Mouse (Mus musculus): ENCODE measurements around the gene Kdm5a. TPM values are rescaled to one million over a fixed set of nuclear protein-coding genes. Genes with fewer than 3 reads are reported as not detected.
A peak's percentile ranks its signal among the peaks of the same experiment; 100 is the strongest.

Kdm5a gene
- polyA plus RNA-seq, 1 experiment, result 69.1 TPM

DNA sequence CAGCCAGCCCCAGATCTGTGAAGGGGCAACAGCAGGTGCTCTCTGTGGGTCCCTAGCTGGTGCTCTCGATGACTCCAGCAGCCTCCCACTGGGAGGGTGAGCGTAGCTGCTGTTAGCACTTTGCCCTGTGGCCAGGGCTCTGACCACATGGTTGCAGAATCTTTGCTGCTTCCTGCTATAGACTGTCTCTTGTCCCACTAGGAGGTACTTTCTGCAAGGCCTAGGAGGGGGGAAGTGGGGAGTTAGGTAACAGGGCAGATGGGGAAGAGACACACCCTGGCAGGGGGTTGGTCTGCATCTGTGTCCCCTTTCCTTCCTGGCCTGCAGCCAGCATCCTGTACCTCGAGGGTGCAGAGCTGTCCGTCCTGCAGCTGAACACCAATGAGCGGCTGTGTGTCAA lies 109.5 kb downstream of the Kdm5a start:
- H3K4me3 ChIP-seq (ENCODE audit: insufficient read depth, low read depth, low read length), result no peak overlapping the region
- peak overlapping the region; percentile 1; the same call in 1 of the 2 replicates for H3K27ac ChIP-seq (ENCODE audit: insufficient read depth, low read depth, low read length)
- 60% methylated on average over 5 of the region's 5 CpGs for WGBS
- TF ChIP-seq POLR2A (IDR thresholded peaks at IDR 0.05; ENCODE audit: insufficient read depth, low read depth, low read length), result no peak
- no peak for TF ChIP-seq CTCF (IDR thresholded peaks at IDR 0.05; ENCODE audit: insufficient read depth, low read depth, low read length)
- H3K4me1 ChIP-seq (ENCODE audit: control insufficient read depth, insufficient read depth, low read length), result peaks cover 25% of the 10 kb centered on the region

- Histone ChIP-seq H3K27ac (ENCODE audit: insufficient read depth, low read depth, low read length) (no peak overlapping the region), H3K4me3 (ENCODE audit: insufficient read depth, low read depth, low read length) (no peak overlapping the region), H3K4me1 (ENCODE audit: control insufficient read depth, insufficient read depth, low read length) (peaks cover 23% of the 10 kb centered on the region)
- WGBS, result 90% methylated on average over 8 of the region's 8 CpGs
- no peak for TF ChIP-seq POLR2A (IDR thresholded peaks at IDR 0.05; ENCODE audit: insufficient read depth, low read depth, low read length)
Observed at GRCm38 (mm10) chr6:120475288-120475687, 111.4 kb downstream of the Kdm5a start.

GRCm38 (mm10) chr6:120479302-120479701 lies 115.4 kb downstream of the Kdm5a start:
- 83% methylated on average over 2 of the region's 2 CpGs for WGBS
- TF ChIP-seq POLR2A (IDR thresholded peaks at IDR 0.05; ENCODE audit: insufficient read depth, low read depth, low read length) (no peak), CTCF (IDR thresholded peaks at IDR 0.05; ENCODE audit: insufficient read depth, low read depth, low read length) (no peak)
- Histone ChIP-seq H3K4me1 (ENCODE audit: control insufficient read depth, insufficient read depth, low read length) (peaks cover 12% of the 10 kb centered on the region), H3K4me3 (ENCODE audit: insufficient read depth, low read depth, low read length) (no peak overlapping the region), H3K27ac (ENCODE audit: insufficient read depth, low read depth, low read length) (no peak overlapping the region)

- WGBS, result 92% methylated on average over 5 of the region's 5 CpGs
- H3K4me1 ChIP-seq (ENCODE audit: control insufficient read depth, insufficient read depth, low read length), result peaks cover 12% of the 10 kb centered on the region
- no peak overlapping the region for H3K27ac ChIP-seq (ENCODE audit: insufficient read depth, low read depth, low read length)
- no peak overlapping the region for H3K4me3 ChIP-seq (ENCODE audit: insufficient read depth, low read depth, low read length)
- TF ChIP-seq POLR2A (IDR thresholded peaks at IDR 0.05; ENCODE audit: insufficient read depth, low read depth, low read length) (no peak), CTCF (IDR thresholded peaks at IDR 0.05; ENCODE audit: insufficient read depth, low read depth, low read length) (no peak)
Observed at GRCm38 (mm10) chr6:120480361-120480760, 116.4 kb downstream of the Kdm5a start.

DNA sequence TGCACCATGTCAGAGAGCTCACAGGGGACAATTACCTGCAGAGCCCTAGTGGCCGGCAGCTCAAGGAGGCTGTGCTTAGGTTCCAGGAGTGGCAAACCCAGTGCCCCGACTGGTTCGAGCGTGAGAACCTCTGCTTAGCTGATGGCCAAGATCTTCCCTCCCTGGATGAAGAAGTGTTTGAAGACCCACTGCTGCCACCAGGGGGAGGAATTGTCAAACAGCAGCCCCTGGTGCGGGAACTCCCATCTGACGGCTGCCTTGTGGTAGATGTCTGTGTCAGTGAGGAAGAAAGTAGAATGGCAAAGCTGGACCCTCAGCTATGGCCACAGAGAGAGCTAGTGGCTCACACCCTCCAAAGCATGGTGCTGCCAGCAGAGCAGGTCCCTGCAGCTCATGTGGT lies 117.6 kb downstream of the Kdm5a start:
- TF ChIP-seq CTCF (IDR thresholded peaks at IDR 0.05; ENCODE audit: insufficient read depth, low read depth, low read length), result no peak
- TF ChIP-seq POLR2A (IDR thresholded peaks at IDR 0.05; ENCODE audit: insufficient read depth, low read depth, low read length), result no peak
- peaks cover 14% of the 10 kb centered on the region for H3K4me1 ChIP-seq (ENCODE audit: control insufficient read depth, insufficient read depth, low read length)
- 90% methylated on average over 6 of the region's 6 CpGs for WGBS
- no peak overlapping the region for H3K4me3 ChIP-seq (ENCODE audit: insufficient read depth, low read depth, low read length)
- no peak overlapping the region for H3K27ac ChIP-seq (ENCODE audit: insufficient read depth, low read depth, low read length)

DNA sequence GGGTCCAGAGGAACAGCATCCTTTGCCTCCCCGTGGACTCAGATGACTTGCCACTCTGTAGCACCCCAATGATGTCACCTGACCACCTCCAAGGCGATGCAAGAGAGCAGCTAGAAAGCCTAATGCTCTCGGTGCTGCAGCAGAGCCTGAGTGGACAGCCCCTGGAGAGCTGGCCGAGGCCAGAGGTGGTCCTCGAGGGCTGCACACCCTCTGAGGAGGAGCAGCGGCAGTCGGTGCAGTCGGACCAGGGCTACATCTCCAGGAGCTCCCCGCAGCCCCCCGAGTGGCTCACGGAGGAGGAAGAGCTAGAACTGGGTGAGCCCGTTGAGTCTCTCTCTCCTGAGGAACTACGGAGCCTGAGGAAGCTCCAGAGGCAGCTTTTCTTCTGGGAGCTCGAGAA lies 118.1 kb downstream of the Kdm5a start:
- Histone ChIP-seq H3K4me3 (ENCODE audit: insufficient read depth, low read depth, low read length) (no peak overlapping the region), H3K4me1 (ENCODE audit: control insufficient read depth, insufficient read depth, low read length) (peaks cover 14% of the 10 kb centered on the region), H3K27ac (ENCODE audit: insufficient read depth, low read depth, low read length) (no peak overlapping the region)
- TF ChIP-seq POLR2A (IDR thresholded peaks at IDR 0.05; ENCODE audit: insufficient read depth, low read depth, low read length) (no peak), CTCF (IDR thresholded peaks at IDR 0.05; ENCODE audit: insufficient read depth, low read depth, low read length) (no peak)
- WGBS, result 92% methylated on average over 14 of the region's 14 CpGs

DNA sequence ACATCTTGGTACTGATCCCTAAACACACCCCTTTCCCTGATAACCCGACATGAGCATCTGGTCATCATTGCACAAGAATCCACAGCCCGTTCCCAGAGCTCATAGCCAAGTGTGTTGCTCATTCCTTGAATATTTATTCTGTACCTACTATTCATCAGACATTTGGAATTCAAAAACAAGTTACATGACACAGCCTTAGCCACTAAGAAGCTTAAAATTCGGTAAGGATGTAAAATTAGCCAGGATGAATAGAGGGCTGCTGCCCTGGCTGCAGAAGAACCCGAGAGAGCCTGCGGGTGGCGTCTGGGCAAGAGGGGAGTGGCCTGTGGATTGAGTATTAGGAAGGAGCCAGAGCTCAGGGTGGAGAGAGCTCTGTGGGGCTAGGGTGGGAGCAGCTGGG lies 118.8 kb downstream of the Kdm5a start:
- 24% methylated on average over 6 of the region's 6 CpGs for WGBS
- TF ChIP-seq CTCF (IDR thresholded peaks at IDR 0.05; ENCODE audit: insufficient read depth, low read depth, low read length), result no peak
- no peak for TF ChIP-seq POLR2A (IDR thresholded peaks at IDR 0.05; ENCODE audit: insufficient read depth, low read depth, low read length)
- Histone ChIP-seq H3K4me3 (ENCODE audit: insufficient read depth, low read depth, low read length) (no peak overlapping the region), H3K27ac (ENCODE audit: insufficient read depth, low read depth, low read length) (no peak overlapping the region), H3K4me1 (ENCODE audit: control insufficient read depth, insufficient read depth, low read length) (peaks cover 14% of the 10 kb centered on the region)

- H3K4me3 ChIP-seq (ENCODE audit: insufficient read depth, low read depth, low read length), result no peak overlapping the region
- TF ChIP-seq CTCF (IDR thresholded peaks at IDR 0.05; ENCODE audit: insufficient read depth, low read depth, low read length) (no peak), POLR2A (IDR thresholded peaks at IDR 0.05; ENCODE audit: insufficient read depth, low read depth, low read length) (no peak)
- peaks cover 14% of the 10 kb centered on the region for H3K4me1 ChIP-seq (ENCODE audit: control insufficient read depth, insufficient read depth, low read length)
- 21% methylated on average over 8 of the region's 8 CpGs for WGBS
- H3K27ac ChIP-seq (ENCODE audit: insufficient read depth, low read depth, low read length), result no peak overlapping the region
Observed at GRCm38 (mm10) chr6:120483211-120483626, 119.3 kb downstream of the Kdm5a start.

DNA sequence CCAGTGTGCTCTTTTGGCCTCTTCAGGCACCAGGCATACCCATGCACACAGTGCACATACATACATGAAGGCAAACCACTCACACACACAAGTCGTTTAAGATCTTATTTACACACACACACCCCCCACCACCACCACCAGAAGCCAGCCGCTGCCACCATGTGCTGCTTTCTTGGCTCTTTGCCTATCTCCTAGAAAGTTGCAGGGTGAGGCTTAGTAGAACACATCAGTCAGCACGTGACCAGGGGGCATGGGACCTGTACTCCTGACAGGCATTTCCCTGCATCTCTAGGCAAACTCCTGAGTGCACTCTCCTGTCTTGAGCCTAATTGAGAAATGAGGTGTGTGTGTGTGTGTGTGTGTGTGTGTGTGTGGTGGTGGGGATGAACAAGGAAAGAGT lies 121.1 kb downstream of the Kdm5a start:
- Histone ChIP-seq H3K4me3 (ENCODE audit: insufficient read depth, low read depth, low read length) (no peak overlapping the region), H3K4me1 (ENCODE audit: control insufficient read depth, insufficient read depth, low read length) (peaks cover 22% of the 10 kb centered on the region), H3K27ac (ENCODE audit: insufficient read depth, low read depth, low read length) (no peak overlapping the region)
- TF ChIP-seq CTCF (IDR thresholded peaks at IDR 0.05; ENCODE audit: insufficient read depth, low read depth, low read length) (no peak), POLR2A (IDR thresholded peaks at IDR 0.05; ENCODE audit: insufficient read depth, low read depth, low read length) (no peak)
- 54% methylated on average over 3 of the region's 3 CpGs for WGBS

- 59% methylated on average over 8 of the region's 8 CpGs for WGBS
- H3K4me3 ChIP-seq (ENCODE audit: insufficient read depth, low read depth, low read length), result no peak overlapping the region
- no peak overlapping the region for H3K27ac ChIP-seq (ENCODE audit: insufficient read depth, low read depth, low read length)
- TF ChIP-seq CTCF (IDR thresholded peaks at IDR 0.05; ENCODE audit: insufficient read depth, low read depth, low read length) (no peak), POLR2A (IDR thresholded peaks at IDR 0.05; ENCODE audit: insufficient read depth, low read depth, low read length) (no peak)
- H3K4me1 ChIP-seq (ENCODE audit: control insufficient read depth, insufficient read depth, low read length), result peaks cover 32% of the 10 kb centered on the region
Observed at GRCm38 (mm10) chr6:120486051-120486510, 122.2 kb downstream of the Kdm5a start.

Data from olfactory bulb, adult 2 months (tissue).